Mouse (Mus musculus) lung, postnatal 0 days (tissue): ENCODE measurements around the gene Trim67. TPM values are rescaled to one million over a fixed set of nuclear protein-coding genes. Genes with fewer than 3 reads are reported as not detected.

Experiments
- ATAC-seq: fragments of 200-750 bp; cut with Nextera tagmentation; 2 replicates; pipeline ENCODE4 v1.8.0; 2017; ENCODE audit warnings: moderate library complexity
- DNase-seq: peaks from one replicate; pipeline ENCODE4 v3.0.0-alpha.2; 2016; ENCODE audit warnings: low spot score
- H3K27ac ChIP-seq: fragments of 300-500 bp; sonication (generic); 2 replicates; pipeline ENCODE4 v1.5.1; 2014; ENCODE audit warnings: antibody characterized with exemption, mild to moderate bottlenecking, low read length, mixed read lengths
- H3K27me3 ChIP-seq: fragments of 300-500 bp; sonication (generic); replicated peaks from 2 replicates; pipeline ENCODE4 v1.6.1; 2014; ENCODE audit warnings: low read length, mixed read lengths; ENCODE audit not compliant: insufficient read depth
- H3K36me3 ChIP-seq: fragments of 300-500 bp; sonication (generic); 2 replicates; pipeline ENCODE4 v1.6.1; 2014; ENCODE audit warnings: low read length, mixed read lengths; ENCODE audit not compliant: insufficient read depth
- H3K4me1 ChIP-seq: fragments of 300-500 bp; sonication (generic); 2 replicates; pipeline ENCODE4 v1.6.1; 2014; ENCODE audit warnings: antibody characterized with exemption, low read depth, low read length, mixed read lengths; ENCODE audit not compliant: insufficient read depth
- H3K4me2 ChIP-seq: fragments of 300-500 bp; sonication (generic); replicated peaks from 2 replicates; pipeline ENCODE4 v1.6.1; 2014; ENCODE audit warnings: low read depth, mild to moderate bottlenecking, low read length, moderate library complexity, mixed read lengths
- H3K4me3 ChIP-seq: fragments of 300-500 bp; sonication (generic); 2 replicates; pipeline ENCODE4 v1.5.1; 2014; ENCODE audit warnings: low read depth, low read length
- H3K9ac ChIP-seq: fragments of 300-500 bp; sonication (generic); replicated peaks from 2 replicates; pipeline ENCODE4 v1.6.1; 2014; ENCODE audit warnings: low read depth, mild to moderate bottlenecking
- H3K9me3 ChIP-seq: fragments of 300-500 bp; sonication (generic); 2 replicates; pipeline ENCODE4 v1.6.1; 2016; ENCODE audit warnings: low read length, mixed read lengths
- CTCF ChIP-seq: IDR thresholded peaks from 2 replicates; pipeline ENCODE4 v1.5.1; 2016; ENCODE audit warnings: antibody characterized with exemption, mild to moderate bottlenecking
- EP300 ChIP-seq: IDR thresholded peaks from 2 replicates; pipeline ENCODE4 v1.6.1; 2016; ENCODE audit warnings: antibody characterized with exemption, mild to moderate bottlenecking, control low read depth
- WGBS: fragments of 180-500 bp; shearing (Covaris S2); extraction: QIAGEN DNeasy Blood & Tissue Kit; methylation state at CpG from one replicate; pipeline ENCODE4 v1.1.7; 2014; 5-methylcytosine and 5-hydroxymethylcytosine counted together
- polyA plus RNA-seq: library from polyadenylated mRNA; unstranded; fragments of >200 nt; fragmentation: Nextera tagmentation; extraction: Ambion mirVana; gene quantifications from 2 replicates; pipeline ENCODE4 v1.2.1, GENCODE M21; 2015

Gene Trim67
- polyA plus RNA-seq, 1 experiment from 2014 or later, result 1.5 TPM

- Histone ChIP-seq H3K9me3 (no peaks in the 10 kb centered on the region), H3K36me3 (no peaks in the 10 kb centered on the region), H3K4me3 (no peak overlapping the region), H3K4me1 (peaks cover 9% of the 10 kb centered on the region; the same call in 1 of the 2 replicates), H3K9ac (no peak overlapping the region), H3K4me2 (peak overlapping the region; percentile 28), H3K27me3 (no peaks in the 10 kb centered on the region), H3K27ac (no peak overlapping the region)
- TF ChIP-seq EP300 (peak; percentile 52; the same call in 1 of the 2 replicates), CTCF (no peak)
- DNase-seq, result peak; percentile 49
- 20% methylated on average over 15 of the region's 15 CpGs for WGBS
- peak; percentile 74 for ATAC-seq
Observed at GRCm38 (mm10) chr8:124833430-124834205, 40.7 kb downstream of the Trim67 start.

- Histone ChIP-seq H3K27ac (no peak overlapping the region), H3K9me3 (no peaks in the 10 kb centered on the region), H3K9ac (no peak overlapping the region), H3K36me3 (peaks cover 3% of the 10 kb centered on the region; the same call in 1 of the 2 replicates), H3K4me1 (peaks cover 9% of the 10 kb centered on the region; the same call in 1 of the 2 replicates), H3K4me3 (no peak overlapping the region), H3K27me3 (no peaks in the 10 kb centered on the region), H3K4me2 (no peak overlapping the region)
- DNase-seq, result no peak
- TF ChIP-seq CTCF, result no peak
- no peak for TF ChIP-seq EP300
- ATAC-seq, result no peak
Observed at GRCm38 (mm10) chr8:124835848-124836247, 43.0 kb downstream of the Trim67 start.

- Histone ChIP-seq H3K36me3 (peaks cover 6% of the 10 kb centered on the region; the same call in 1 of the 2 replicates), H3K27ac (no peak overlapping the region), H3K27me3 (no peaks in the 10 kb centered on the region), H3K4me1 (peaks cover 9% of the 10 kb centered on the region; the same call in 1 of the 2 replicates), H3K9me3 (no peaks in the 10 kb centered on the region), H3K4me3 (no peak overlapping the region), H3K9ac (no peak overlapping the region), H3K4me2 (no peak overlapping the region)
- ATAC-seq, result no peak
- no peak for DNase-seq
- 82% methylated on average over 7 of the region's 7 CpGs for WGBS
- TF ChIP-seq EP300 (no peak), CTCF (no peak)
Observed at GRCm38 (mm10) chr8:124836273-124836672, 43.4 kb downstream of the Trim67 start.

GRCm38 (mm10) chr8:124836907-124837306 is 44.0 kb downstream of the Trim67 start:
- no peak for DNase-seq
- no peak overlapping the region for H3K4me2 ChIP-seq
- 81% methylated on average over 2 of the region's 2 CpGs for WGBS
- H3K27me3 ChIP-seq, result no peaks in the 10 kb centered on the region
- no peak overlapping the region for H3K4me3 ChIP-seq
- no peak overlapping the region for H3K27ac ChIP-seq
- ATAC-seq, result no peak
- TF ChIP-seq CTCF (no peak), EP300 (no peak)
- H3K9me3 ChIP-seq, result no peaks in the 10 kb centered on the region
- no peak overlapping the region for H3K9ac ChIP-seq
- peaks cover 9% of the 10 kb centered on the region; the same call in 1 of the 2 replicates for H3K4me1 ChIP-seq
- peaks cover 6% of the 10 kb centered on the region; the same call in 1 of the 2 replicates for H3K36me3 ChIP-seq

- DNase-seq (no peak), ATAC-seq (no peak)
- TF ChIP-seq EP300 (no peak), CTCF (no peak)
- Histone ChIP-seq H3K9ac (no peak overlapping the region), H3K27me3 (no peaks in the 10 kb centered on the region), H3K4me3 (no peak overlapping the region), H3K36me3 (peaks cover 6% of the 10 kb centered on the region; the same call in 1 of the 2 replicates), H3K4me2 (no peak overlapping the region), H3K9me3 (no peaks in the 10 kb centered on the region), H3K27ac (no peak overlapping the region), H3K4me1 (peaks cover 9% of the 10 kb centered on the region; the same call in 1 of the 2 replicates)
- 79% methylated on average over 2 of the region's 2 CpGs for WGBS
Observed at GRCm38 (mm10) chr8:124837956-124838355, 45.1 kb downstream of the Trim67 start.

GRCm38 (mm10) chr8:124839371-124839770 is 46.5 kb downstream of the Trim67 start:
- no peaks in the 10 kb centered on the region for H3K9me3 ChIP-seq
- ATAC-seq, result no peak
- H3K4me1 ChIP-seq, result no peaks in the 10 kb centered on the region
- H3K4me3 ChIP-seq, result no peak overlapping the region
- no peak overlapping the region for H3K9ac ChIP-seq
- H3K4me2 ChIP-seq, result no peak overlapping the region
- TF ChIP-seq EP300 (no peak), CTCF (no peak)
- no peak overlapping the region for H3K27ac ChIP-seq
- DNase-seq, result no peak
- 82% methylated on average over 10 of the region's 10 CpGs for WGBS
- H3K36me3 ChIP-seq, result peaks cover 6% of the 10 kb centered on the region; the same call in 1 of the 2 replicates
- H3K27me3 ChIP-seq, result no peaks in the 10 kb centered on the region
